Mouse (Mus musculus) c-Kit-positive CD71-positive TER-119-positive erythroid progenitor cells, embryonic 14.5 days (primary cell): ENCODE data around the gene Ybey.

Experiments
- DNase-seq: peaks from one replicate; pipeline ENCODE4 v3.0.0-alpha.2; 2013; ENCODE audit warnings: low spot score

Ybey gene

GRCm38 (mm10) chr10:76468203-76469162 lies at the start of gene Ybey, which contains the start of gene Mcm3ap:
Gene Ybey (minus strand): TSS chr10:76469114.
Gene Mcm3ap (plus strand): TSS chr10:76468927.
- peak; percentile 85 for DNase-seq

GRCm38 (mm10) chr10:76512965-76513583 lies 44.2 kb upstream of the Ybey start:
- DNase-seq = peak; percentile 70

- DNase-seq = no peak
Observed at GRCm38 (mm10) chr10:76505865-76506264, 37.0 kb upstream of the Ybey start.

- no peak for DNase-seq
Observed at GRCm38 (mm10) chr10:76504271-76504943, 35.5 kb upstream of the Ybey start.

GRCm38 (mm10) chr10:76497522-76497921 lies 28.6 kb upstream of the Ybey start:
- no peak for DNase-seq

- peak; percentile 50 for DNase-seq
Observed at GRCm38 (mm10) chr10:76496366-76496765, 27.5 kb upstream of the Ybey start.

GRCm38 (mm10) chr10:76495501-76495900 lies 26.6 kb upstream of the Ybey start:
- DNase-seq = no peak

- peak; percentile 48 for DNase-seq
Observed at GRCm38 (mm10) chr10:76493527-76493926, 24.6 kb upstream of the Ybey start.

- no peak for DNase-seq
Observed at GRCm38 (mm10) chr10:76489205-76489604, 20.3 kb upstream of the Ybey start.

GRCm38 (mm10) chr10:76488265-76488664 lies 19.4 kb upstream of the Ybey start:
- no peak for DNase-seq

- no peak for DNase-seq
Observed at GRCm38 (mm10) chr10:76486302-76486701, 17.4 kb upstream of the Ybey start.

- DNase-seq = no peak
Observed at GRCm38 (mm10) chr10:76481480-76481879, 12.6 kb upstream of the Ybey start.

GRCm38 (mm10) chr10:76480851-76481250 lies 11.9 kb upstream of the Ybey start:
- no peak for DNase-seq

GRCm38 (mm10) chr10:76473759-76474158 lies 4.8 kb upstream of the Ybey start:
- DNase-seq = no peak

GRCm38 (mm10) chr10:76462721-76463120 lies 6.2 kb downstream of the Ybey start:
- DNase-seq = no peak

GRCm38 (mm10) chr10:76462312-76462711 lies 6.6 kb downstream of the Ybey start:
- DNase-seq = no peak

- DNase-seq = no peak
Observed at GRCm38 (mm10) chr10:76461255-76461654, 7.7 kb downstream of the Ybey start.

GRCm38 (mm10) chr10:76455289-76455688 lies 13.6 kb downstream of the Ybey start:
- DNase-seq = no peak

- DNase-seq = no peak
Observed at GRCm38 (mm10) chr10:76448851-76449250, 20.1 kb downstream of the Ybey start, which contains the start of gene 2610028H24Rik. Gene 2610028H24Rik (plus strand): TSS chr10:76449081.

GRCm38 (mm10) chr10:76447406-76448229 lies 21.3 kb downstream of the Ybey start:
- DNase-seq = no peak

GRCm38 (mm10) chr10:76445996-76446681 lies 22.8 kb downstream of the Ybey start:
- no peak for DNase-seq
